Mouse (Mus musculus) spleen, adult 2 months (tissue): ENCODE results near the gene Gab2. TPM values are rescaled to one million over a fixed set of nuclear protein-coding genes. Genes with fewer than 3 reads are reported as not detected.

Experiments
- DNase-seq, 2 experiments: peaks; one replicate each; pipeline versions ENCODE4 v3.0.0 to v3.0.0-alpha.2; 2012 to 2021; ENCODE audit warnings: low spot score in 2 of 2, low read depth in 1 of 2
- H3K27ac ChIP-seq: fragments of 200-500 bp; 2 replicates; pipeline ENCODE4 v1.5.1; 2012; ENCODE audit warnings: low read length, inconsistent platforms; ENCODE audit not compliant: insufficient read depth
- H3K27me3 ChIP-seq: fragments of 200-500 bp; 2 replicates; pipeline ENCODE4 v1.6.1; 2012; ENCODE audit warnings: mild to moderate bottlenecking, moderate library complexity, low read length, inconsistent platforms; ENCODE audit not compliant: control insufficient read depth, insufficient read depth
- H3K36me3 ChIP-seq: fragments of 200-500 bp; 2 replicates; pipeline ENCODE4 v1.6.1; 2012; ENCODE audit warnings: mild to moderate bottlenecking, low read length, inconsistent platforms; ENCODE audit not compliant: control insufficient read depth, insufficient read depth
- H3K4me1 ChIP-seq: fragments of 200-500 bp; 2 replicates; pipeline ENCODE4 v1.6.1; 2011; ENCODE audit warnings: inconsistent platforms; ENCODE audit not compliant: control insufficient read depth, insufficient read depth, insufficient read length
- H3K4me3 ChIP-seq: fragments of 200-500 bp; 2 replicates; pipeline ENCODE4 v1.5.1; 2011; ENCODE audit warnings: mild to moderate bottlenecking, inconsistent platforms; ENCODE audit not compliant: insufficient read depth, insufficient read length; ENCODE audit errors: extremely low read depth
- CTCF ChIP-seq: fragments of 200-500 bp; IDR thresholded peaks from 2 replicates; pipeline ENCODE4 v1.5.1; 2011; ENCODE audit warnings: mild to moderate bottlenecking, inconsistent platforms; ENCODE audit not compliant: insufficient read depth, insufficient read length, insufficient replicate concordance; ENCODE audit errors: extremely low read depth
- POLR2A ChIP-seq: fragments of 200-500 bp; IDR thresholded peaks from 2 replicates; pipeline ENCODE4 v1.6.1; 2011; ENCODE audit warnings: low read depth, low read length, inconsistent platforms
- WGBS: fragments of 180-500 bp; shearing (Covaris S2); methylation state at CpG from one replicate; pipeline ENCODE4 v1.1.7; 2018; 5-methylcytosine and 5-hydroxymethylcytosine counted together
- polyA plus RNA-seq: library from polyadenylated mRNA; depleted of rRNA; stranded (reverse); fragments of >200 nt; gene quantifications from 2 replicates; pipeline ENCODE4 v1.2.3, GENCODE M21; 2012

Gab2 gene
- polyA plus RNA-seq, 1 experiment, result 9.2 TPM

GRCm38 (mm10) chr7:97331726-97332666, 250.6 kb downstream of the Gab2 start, which contains the start of the genes Usp35 and Kctd21:
Gene Usp35 (minus strand): TSS chr7:97332020.
Gene Kctd21 (plus strand): TSS chr7:97332327.
- no peaks in the 10 kb centered on the region for H3K36me3 ChIP-seq
- peak within 1 kb of the TSS; percentile 98 for H3K4me3 ChIP-seq
- DNase-seq, result peak; percentile 84 to 94
- H3K27me3 ChIP-seq, result no peaks in the 10 kb centered on the region
- 2% methylated on average over 68 of the region's 68 CpGs for WGBS
- TF ChIP-seq CTCF (no peak), POLR2A (no peak)
- H3K4me1 ChIP-seq, result peaks cover 8% of the 10 kb centered on the region; the same call in 1 of the 2 replicates
- peak within 1 kb of the TSS; percentile 78 for H3K27ac ChIP-seq

- Histone ChIP-seq H3K36me3 (no peaks in the 10 kb centered on the region), H3K27me3 (no peaks in the 10 kb centered on the region), H3K4me3 (peak overlapping the region; percentile 92), H3K4me1 (peaks cover 8% of the 10 kb centered on the region; the same call in 1 of the 2 replicates), H3K27ac (peak overlapping the region; percentile 52)
- TF ChIP-seq CTCF (no peak), POLR2A (no peak; the same call in 1 of the 2 replicates)
- no peak for DNase-seq
- WGBS, result 7% methylated on average over 9 of the region's 9 CpGs
Measured at GRCm38 (mm10) chr7:97332667-97333041, 251.3 kb downstream of the Gab2 start.

- H3K27ac ChIP-seq, result no peak overlapping the region
- H3K4me3 ChIP-seq, result no peak overlapping the region
- 55% methylated on average over 6 of the region's 6 CpGs for WGBS
- TF ChIP-seq POLR2A (no peak), CTCF (no peak)
- no peaks in the 10 kb centered on the region for H3K36me3 ChIP-seq
- no peaks in the 10 kb centered on the region for H3K27me3 ChIP-seq
- H3K4me1 ChIP-seq, result peaks cover 8% of the 10 kb centered on the region; the same call in 1 of the 2 replicates
- DNase-seq, result no peak
Measured at GRCm38 (mm10) chr7:97333113-97333898, 251.9 kb downstream of the Gab2 start.

GRCm38 (mm10) chr7:97334406-97334805, 253.0 kb downstream of the Gab2 start:
- no peak for DNase-seq
- H3K27ac ChIP-seq, result no peak overlapping the region
- peaks cover 8% of the 10 kb centered on the region; the same call in 1 of the 2 replicates for H3K4me1 ChIP-seq
- 76% methylated on average over 2 of the region's 2 CpGs for WGBS
- no peak for TF ChIP-seq CTCF
- no peak for TF ChIP-seq POLR2A
- no peak overlapping the region for H3K4me3 ChIP-seq
- H3K36me3 ChIP-seq, result no peaks in the 10 kb centered on the region
- no peaks in the 10 kb centered on the region for H3K27me3 ChIP-seq

- WGBS, result 58% methylated on average over 1 of the region's 1 CpGs
- DNase-seq, result no peak
- Histone ChIP-seq H3K27me3 (no peaks in the 10 kb centered on the region), H3K36me3 (no peaks in the 10 kb centered on the region), H3K27ac (no peak overlapping the region), H3K4me1 (peaks cover 4% of the 10 kb centered on the region; the same call in 1 of the 2 replicates), H3K4me3 (no peak overlapping the region)
- TF ChIP-seq POLR2A, result no peak
- no peak for TF ChIP-seq CTCF
Measured at GRCm38 (mm10) chr7:97336678-97337077, 255.3 kb downstream of the Gab2 start.

- WGBS, result 79% methylated on average over 4 of the region's 4 CpGs
- H3K27ac ChIP-seq, result no peak overlapping the region
- TF ChIP-seq CTCF, result no peak
- no peak for TF ChIP-seq POLR2A
- no peak overlapping the region for H3K4me3 ChIP-seq
- H3K36me3 ChIP-seq, result no peaks in the 10 kb centered on the region
- H3K4me1 ChIP-seq, result no peaks in the 10 kb centered on the region
- H3K27me3 ChIP-seq, result no peaks in the 10 kb centered on the region
- no peak for DNase-seq
Measured at GRCm38 (mm10) chr7:97338593-97338992, 257.2 kb downstream of the Gab2 start.

- TF ChIP-seq CTCF, result no peak
- TF ChIP-seq POLR2A, result no peak
- no peaks in the 10 kb centered on the region for H3K27me3 ChIP-seq
- no peak overlapping the region for H3K4me3 ChIP-seq
- H3K27ac ChIP-seq, result no peak overlapping the region
- no peak for DNase-seq
- H3K4me1 ChIP-seq, result no peaks in the 10 kb centered on the region
- WGBS, result 95% methylated on average over 7 of the region's 7 CpGs
- H3K36me3 ChIP-seq, result no peaks in the 10 kb centered on the region
Measured at GRCm38 (mm10) chr7:97339623-97340022, 258.2 kb downstream of the Gab2 start.
